Mouse (Mus musculus) ovary, postnatal 10 days (tissue): ENCODE measurements around the gene Ezh1.

ENCODE experiments used
- DNase-seq: peaks from one replicate; pipeline ENCODE4 v3.0.0; 2022; ENCODE audit warnings: low spot score

Gene Ezh1

GRCm38 (mm10) chr11:101226065-101226701, at the start of gene Ezh1:
Ezh1 (minus strand) TSS chr11:101226463.
- peak; percentile 85 for DNase-seq

- DNase-seq, result no peak
Measured at GRCm38 (mm10) chr11:101275309-101275708, 49.0 kb upstream of the Ezh1 start.

GRCm38 (mm10) chr11:101272446-101272845, 46.2 kb upstream of the Ezh1 start:
- no peak for DNase-seq

GRCm38 (mm10) chr11:101269577-101270116, 43.4 kb upstream of the Ezh1 start:
- no peak for DNase-seq

- DNase-seq, result no peak
Measured at GRCm38 (mm10) chr11:101265906-101266305, 39.6 kb upstream of the Ezh1 start.

GRCm38 (mm10) chr11:101264954-101265471, 38.8 kb upstream of the Ezh1 start:
- DNase-seq, result no peak

GRCm38 (mm10) chr11:101263989-101264280, 37.7 kb upstream of the Ezh1 start:
- no peak for DNase-seq

- DNase-seq, result no peak
Measured at GRCm38 (mm10) chr11:101263138-101263988, 37.1 kb upstream of the Ezh1 start.

- no peak for DNase-seq
Measured at GRCm38 (mm10) chr11:101262272-101262967, 36.2 kb upstream of the Ezh1 start.

GRCm38 (mm10) chr11:101260826-101261380, 34.6 kb upstream of the Ezh1 start:
- DNase-seq, result no peak

- DNase-seq, result peak; percentile 62
Measured at GRCm38 (mm10) chr11:101259948-101260825, 33.9 kb upstream of the Ezh1 start, which contains the start of gene Wnk4. Wnk4 (plus strand) TSS chr11:101260567.

GRCm38 (mm10) chr11:101259261-101259712, 33.0 kb upstream of the Ezh1 start:
- DNase-seq, result no peak

- DNase-seq, result no peak
Measured at GRCm38 (mm10) chr11:101255826-101256775, 29.8 kb upstream of the Ezh1 start.

- DNase-seq, result peak; percentile 74
Measured at GRCm38 (mm10) chr11:101253613-101254389, 27.5 kb upstream of the Ezh1 start, which contains the start of gene Vps25. Vps25 (plus strand) TSS chr11:101253707.

GRCm38 (mm10) chr11:101252941-101253340, 26.7 kb upstream of the Ezh1 start:
- DNase-seq, result no peak

GRCm38 (mm10) chr11:101251031-101251430, 24.8 kb upstream of the Ezh1 start:
- no peak for DNase-seq

GRCm38 (mm10) chr11:101248258-101248994, 22.2 kb upstream of the Ezh1 start:
- no peak for DNase-seq

GRCm38 (mm10) chr11:101247521-101248030, 21.3 kb upstream of the Ezh1 start:
- no peak for DNase-seq
